Mouse (Mus musculus): ENCODE results near the gene 5730507C01Rik. TPM values are rescaled to one million over a fixed set of nuclear protein-coding genes. Genes with fewer than 3 reads are reported as not detected.

5730507C01Rik gene
- polyA plus RNA-seq (2015; fragmentation: Nextera tagmentation; extraction: Ambion mirVana): 0.08 and 0.40 TPM in 2 replicates

GRCm38 (mm10) chr12:18514171-18514570, at the start of gene 5730507C01Rik:
5730507C01Rik (plus strand) TSS chr12:18514510.

All from spleen, postnatal 0 days (tissue).